Mouse (Mus musculus): ENCODE measurements around the gene Sfxn3. TPM values are rescaled to one million over a fixed set of nuclear protein-coding genes. Genes with fewer than 3 reads are reported as not detected.
A peak's percentile ranks its signal among the peaks of the same experiment; 100 is the strongest.

Gene Sfxn3
- polyA plus RNA-seq, 1 experiment: 43.4 TPM

DNA sequence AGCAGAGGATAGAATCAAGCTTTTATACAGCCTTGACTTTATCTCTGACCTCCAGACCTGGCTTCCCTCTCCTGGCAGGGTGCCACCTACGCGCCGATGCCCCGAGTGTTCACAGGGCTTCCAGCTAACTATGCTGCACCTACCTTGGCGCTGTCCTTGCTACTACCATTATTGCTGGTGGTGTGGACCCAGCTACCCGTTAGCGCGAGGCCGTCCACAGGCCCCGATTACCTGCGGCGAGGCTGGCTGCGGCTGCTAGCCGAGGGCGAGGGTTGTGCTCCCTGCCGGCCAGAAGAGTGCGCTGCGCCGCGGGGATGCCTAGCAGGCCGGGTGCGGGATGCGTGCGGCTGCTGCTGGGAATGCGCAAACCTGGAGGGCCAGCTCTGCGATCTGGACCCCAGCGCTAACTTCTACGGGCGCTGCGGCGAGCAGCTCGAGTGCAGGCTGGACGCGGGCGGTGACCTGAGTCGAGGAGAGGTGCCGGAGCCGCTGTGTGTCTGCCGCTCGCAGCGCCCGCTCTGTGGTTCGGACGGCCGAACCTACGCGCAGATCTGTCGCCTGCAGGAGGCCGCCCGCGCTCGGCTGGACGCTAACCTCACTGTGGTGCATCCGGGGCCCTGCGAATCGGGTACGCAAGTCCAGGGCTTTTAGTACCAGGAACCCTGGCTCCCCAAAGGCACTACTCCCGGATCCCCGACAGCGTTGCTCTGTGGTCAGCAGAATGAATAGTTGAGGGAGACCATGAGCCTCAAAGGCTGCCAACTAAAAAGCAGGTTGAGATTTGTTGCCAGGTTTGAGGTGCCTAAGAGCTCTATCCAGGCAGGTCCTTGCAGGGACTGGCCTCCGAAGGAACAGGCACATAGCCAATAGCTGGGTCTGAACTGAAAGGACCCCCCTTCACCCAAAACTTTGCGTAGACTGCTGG is 29.5 kb downstream of the Sfxn3 start:
- Histone ChIP-seq H3K27me3 (ENCODE audit: control insufficient read depth, insufficient read depth, insufficient read length) (peaks cover 5% of the 10 kb centered on the region), H3K4me2 (ENCODE audit: low read depth) (peak overlapping the region; percentile 84)

DNA sequence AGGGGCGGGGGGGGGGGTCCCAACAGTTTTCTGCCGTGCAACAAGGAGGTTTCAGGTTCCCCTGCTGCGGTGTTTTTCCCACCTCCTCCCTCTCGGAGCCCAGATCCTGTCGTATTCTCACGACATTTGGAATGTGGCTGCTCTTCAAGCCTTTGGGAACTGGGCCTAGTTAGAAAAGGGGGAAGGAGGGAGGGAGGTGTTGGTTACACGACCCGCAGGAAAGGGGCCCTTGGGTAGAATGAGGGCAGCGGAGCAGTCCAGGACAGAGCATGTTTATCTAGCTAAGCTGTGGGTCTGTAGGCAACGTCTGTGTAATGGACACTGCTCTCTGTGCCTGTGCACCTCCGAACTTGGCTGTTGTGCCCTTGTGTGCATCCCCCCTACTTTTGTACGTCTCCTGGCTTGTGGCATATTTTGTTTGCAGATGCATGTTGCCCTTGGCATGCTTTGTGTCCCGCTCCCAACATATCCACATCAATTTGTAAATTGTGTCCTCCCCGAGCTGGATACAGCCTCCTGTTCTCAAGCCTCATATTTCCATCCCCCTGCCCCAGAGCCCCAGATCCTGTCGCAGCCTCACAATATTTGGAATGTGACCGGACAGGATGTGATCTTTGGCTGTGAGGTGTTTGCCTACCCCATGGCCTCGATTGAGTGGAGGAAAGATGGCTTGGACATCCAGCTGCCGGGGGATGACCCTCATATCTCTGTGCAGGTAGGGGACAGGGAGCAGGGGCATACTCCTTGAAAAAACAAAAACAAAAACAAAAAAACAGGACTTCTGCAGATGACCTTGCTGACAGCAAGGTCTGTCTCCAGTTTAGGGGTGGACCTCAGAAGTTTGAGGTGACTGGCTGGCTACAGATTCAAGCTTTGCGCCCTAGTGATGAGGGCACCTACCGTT is 30.7 kb downstream of the Sfxn3 start:
- Histone ChIP-seq H3K79me2 (ENCODE audit: control insufficient read depth, insufficient read depth) (no peaks in the 10 kb centered on the region), H3K4me3 (no peak overlapping the region), H3K4me2 (ENCODE audit: low read depth) (no peak overlapping the region), H3K36me3 (ENCODE audit: control insufficient read depth, insufficient read depth) (no peaks in the 10 kb centered on the region), H3ac (ENCODE audit: control insufficient read depth, insufficient read length) (no peak overlapping the region), H3K27me3 (ENCODE audit: control insufficient read depth, insufficient read depth, insufficient read length) (peaks cover 5% of the 10 kb centered on the region)
- TF ChIP-seq MAX (IDR thresholded peaks at IDR 0.05; ENCODE audit: low read depth) (no peak), E2F4 (IDR thresholded peaks at IDR 0.05; ENCODE audit: insufficient read depth) (no peak), REST (IDR thresholded peaks at IDR 0.05; ENCODE audit: insufficient read depth, insufficient read length) (no peak), CEBPB (IDR thresholded peaks at IDR 0.05; ENCODE audit: insufficient read depth, poor library complexity, severe bottlenecking) (no peak), MYOD1 (IDR thresholded peaks at IDR 0.05; ENCODE audit: control insufficient read depth in 1 of 3, insufficient read length in 2 of 3, low read depth in 2 of 3) (no peak), SRF (IDR thresholded peaks at IDR 0.05; ENCODE audit: control insufficient read depth, insufficient read length, low read depth) (no peak), POLR2A (IDR thresholded peaks at IDR 0.05; ENCODE audit: insufficient read length, low read depth) (no peak), USF1 (IDR thresholded peaks at IDR 0.05; ENCODE audit: low read depth) (no peak)

More for the DNA sequence above, 29.5 kb downstream of the Sfxn3 start:
- no peaks in the 10 kb centered on the region for H3K79me2 ChIP-seq (ENCODE audit: control insufficient read depth, insufficient read depth)
- H3K36me3 ChIP-seq (ENCODE audit: control insufficient read depth, insufficient read depth): no peaks in the 10 kb centered on the region
- H3K4me3 ChIP-seq: peak overlapping the region; percentile 88
- peak overlapping the region; percentile 46 for H3ac ChIP-seq (ENCODE audit: control insufficient read depth, insufficient read length)
- TF ChIP-seq MYOD1 (IDR thresholded peaks at IDR 0.05; ENCODE audit: control insufficient read depth in 1 of 3, insufficient read length in 2 of 3, low read depth in 2 of 3) (peak in 1 of 3 experiments; percentile 43), SRF (IDR thresholded peaks at IDR 0.05; ENCODE audit: control insufficient read depth, insufficient read length, low read depth) (no peak), MYOG (IDR thresholded peaks at IDR 0.05; ENCODE audit: control insufficient read depth in 1 of 3, insufficient read depth in 1 of 3, insufficient read length in 2 of 3, low read depth in 2 of 3) (peak in 2 of 3 experiments; percentile 15 to 26)

DNA sequence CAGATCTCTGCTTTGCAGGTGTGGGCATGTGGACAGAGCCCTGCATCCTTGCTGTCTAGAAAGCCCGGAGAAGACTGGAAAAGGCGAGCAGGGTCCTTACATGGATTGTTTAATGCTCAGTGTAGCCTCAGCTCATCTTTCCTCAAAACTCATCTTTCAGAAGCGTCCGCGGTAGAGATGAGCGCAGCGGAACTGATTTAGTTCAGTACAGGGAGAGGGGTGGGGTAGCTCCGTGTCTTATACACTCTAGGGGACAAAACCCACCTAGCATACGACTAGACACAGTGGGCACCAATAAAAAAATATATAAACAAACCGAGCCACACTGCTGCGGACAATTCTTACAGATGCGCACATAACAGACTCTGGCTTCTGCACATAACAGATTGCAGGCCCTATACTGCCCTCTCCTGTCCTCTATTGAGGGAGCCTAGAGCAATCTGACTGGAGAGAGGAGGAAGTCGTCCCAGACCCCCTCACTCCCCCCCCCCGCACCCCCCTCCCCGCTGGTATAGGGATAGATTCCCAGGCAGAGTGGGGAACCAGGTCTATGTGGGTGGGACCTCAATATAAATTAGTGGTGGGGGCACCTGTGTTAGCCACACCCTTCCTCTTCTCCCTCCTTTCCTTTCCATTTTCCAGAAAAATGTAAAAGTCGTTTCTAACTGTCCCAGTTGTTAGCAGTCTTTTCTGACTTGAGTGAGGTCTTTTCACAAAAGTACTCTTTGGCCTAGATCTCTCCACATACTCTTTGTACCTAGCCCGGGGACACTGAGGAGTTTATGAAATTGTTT is 31.9 kb downstream of the Sfxn3 start:
- peaks cover 5% of the 10 kb centered on the region for H3K27me3 ChIP-seq (ENCODE audit: control insufficient read depth, insufficient read depth, insufficient read length)
- H3K4me3 ChIP-seq: peak overlapping the region; percentile 12
- no peak overlapping the region for H3ac ChIP-seq (ENCODE audit: control insufficient read depth, insufficient read length)
- no peaks in the 10 kb centered on the region for H3K79me2 ChIP-seq (ENCODE audit: control insufficient read depth, insufficient read depth)
- TF ChIP-seq SRF (IDR thresholded peaks at IDR 0.05; ENCODE audit: control insufficient read depth, insufficient read length, low read depth) (no peak), CEBPB (IDR thresholded peaks at IDR 0.05; ENCODE audit: insufficient read depth, poor library complexity, severe bottlenecking) (no peak), MAX (IDR thresholded peaks at IDR 0.05; ENCODE audit: low read depth) (no peak), TCF3 (IDR thresholded peaks at IDR 0.05; ENCODE audit: insufficient read length, low read depth) (no peak), POLR2AphosphoS2 (IDR thresholded peaks at IDR 0.05; ENCODE audit: insufficient read length, low read depth) (no peak), POLR2A (IDR thresholded peaks at IDR 0.05; ENCODE audit: insufficient read length, low read depth) (no peak), MYOD1 (IDR thresholded peaks at IDR 0.05; ENCODE audit: control insufficient read depth in 1 of 3, insufficient read length in 2 of 3, low read depth in 2 of 3) (no peak), E2F4 (IDR thresholded peaks at IDR 0.05; ENCODE audit: insufficient read depth) (no peak), REST (IDR thresholded peaks at IDR 0.05; ENCODE audit: insufficient read depth, insufficient read length) (no peak), TCF12 (IDR thresholded peaks at IDR 0.05; ENCODE audit: insufficient read depth, poor library complexity, severe bottlenecking) (no peak), MYOG (IDR thresholded peaks at IDR 0.05; ENCODE audit: control insufficient read depth in 1 of 3, insufficient read depth in 1 of 3, insufficient read length in 2 of 3, low read depth in 2 of 3) (no peak), USF1 (IDR thresholded peaks at IDR 0.05; ENCODE audit: low read depth) (no peak)
- no peaks in the 10 kb centered on the region for H3K36me3 ChIP-seq (ENCODE audit: control insufficient read depth, insufficient read depth)
- H3K4me2 ChIP-seq (ENCODE audit: low read depth): peak overlapping the region; percentile 77

DNA sequence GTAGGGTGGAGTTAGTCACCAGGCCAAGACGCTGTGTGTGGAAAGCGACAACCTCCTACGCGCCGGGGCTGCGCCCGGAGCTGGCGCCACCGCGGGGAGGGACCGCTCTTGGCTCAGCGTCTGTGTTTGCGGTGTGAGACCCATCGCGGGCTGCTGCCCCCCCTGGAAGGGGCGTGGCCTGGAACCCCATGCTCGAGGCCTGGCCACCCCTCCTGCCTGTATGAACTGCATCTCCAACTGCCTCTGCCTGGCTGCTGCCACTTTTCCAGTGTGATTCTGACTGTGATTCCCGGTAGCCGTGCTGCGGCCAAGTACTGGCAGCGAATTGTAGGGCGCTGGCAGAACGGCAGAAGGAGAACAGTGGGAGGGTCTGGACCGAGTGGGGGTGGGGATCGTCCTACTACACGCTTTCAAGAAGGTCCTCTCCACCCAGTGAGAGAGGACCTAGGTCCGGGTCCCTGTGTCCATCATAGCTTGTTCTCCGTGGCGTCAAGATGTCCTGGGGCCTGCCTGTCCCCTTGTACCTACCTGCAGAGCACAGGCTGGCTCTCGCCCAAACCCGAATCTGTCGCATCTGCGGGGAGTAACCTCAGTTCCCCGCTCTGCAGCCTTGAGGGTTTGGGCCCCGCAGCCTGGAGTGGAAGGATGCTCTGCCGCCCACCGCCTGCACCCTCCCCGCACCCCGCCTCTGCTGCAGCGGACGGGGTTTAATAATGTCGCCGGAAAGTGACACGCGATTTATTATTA is 32.6 kb downstream of the Sfxn3 start:
- Histone ChIP-seq H3ac (ENCODE audit: control insufficient read depth, insufficient read length) (no peak overlapping the region), H3K4me2 (ENCODE audit: low read depth) (peak overlapping the region; percentile 77), H3K79me2 (ENCODE audit: control insufficient read depth, insufficient read depth) (no peaks in the 10 kb centered on the region), H3K4me3 (peak overlapping the region; percentile 12), H3K36me3 (ENCODE audit: control insufficient read depth, insufficient read depth) (no peaks in the 10 kb centered on the region), H3K27me3 (ENCODE audit: control insufficient read depth, insufficient read depth, insufficient read length) (peaks cover 8% of the 10 kb centered on the region)
- TF ChIP-seq POLR2AphosphoS2 (IDR thresholded peaks at IDR 0.05; ENCODE audit: insufficient read length, low read depth): peak; percentile 32
- TF ChIP-seq REST (IDR thresholded peaks at IDR 0.05; ENCODE audit: insufficient read depth, insufficient read length): no peak
- TF ChIP-seq POLR2A (IDR thresholded peaks at IDR 0.05; ENCODE audit: insufficient read length, low read depth): peak; percentile 48
